Comparison of ENCODE assay signal across 21 mouse cellular contexts in the genomic region with DNA sequence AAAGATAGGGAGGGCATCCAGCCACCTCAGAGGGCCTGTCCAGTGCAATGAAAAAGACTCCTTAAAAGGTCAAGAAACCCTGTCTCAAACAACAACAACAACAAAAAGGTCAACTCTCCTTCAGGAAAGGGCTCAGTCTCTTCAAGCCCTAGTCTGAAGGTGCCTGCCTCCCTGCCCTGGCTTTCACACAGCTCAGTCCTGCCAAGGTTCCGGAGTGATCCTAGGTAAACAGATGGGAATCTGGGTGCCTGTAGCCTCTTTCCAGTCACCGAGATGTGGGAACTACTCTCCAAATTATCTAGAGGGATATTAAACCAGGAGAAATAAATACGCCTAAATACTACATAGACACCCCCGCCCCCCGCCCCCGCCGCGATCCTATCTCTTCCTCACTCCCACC. TPM values are rescaled to one million over a fixed set of nuclear protein-coding genes. Genes with fewer than 3 reads are reported as not detected.
DNase-seq lines count a peak whose midpoint lies in the region; ATAC-seq and TF ChIP-seq lines count a peak whose summit lies in the region.
"Had no signal": no experiment of that assay in that cellular context is flagged by ENCODE, and none has a peak within 500 bp of the region (broad histone marks: within the 10 kb centered on the region; RNA-seq: fewer than 3 reads in every experiment).

No protein-coding gene starts in this region.

- H3K36me3 ChIP-seq in heart, embryonic 12.5 days = no peaks in the 10 kb centered on the region
- H3K36me3 ChIP-seq in ES-Bruce4 (ENCODE audit: control insufficient read depth, insufficient read depth, low read length, poor library complexity, severe bottlenecking) = no peaks in the 10 kb centered on the region
- H3K36me3 ChIP-seq in embryonic facial prominence, embryonic 10.5 days (replicated peaks) = no peaks in the 10 kb centered on the region
- no peaks in the 10 kb centered on the region for H3K36me3 ChIP-seq in liver, embryonic 12.5 days
- H3K36me3 ChIP-seq: heart, embryonic 15.5 days; lung, embryonic 15.5 days had no signal

- ATAC-seq in heart, embryonic 12.5 days (ENCODE audit: insufficient number of reproducible peaks, low FRiP score) = no peak
- ATAC-seq in liver, embryonic 12.5 days = no peak
- ATAC-seq: CD4-positive, CD25-positive, alpha-beta regulatory T cell, adult 4 months; forebrain, embryonic 14.5 days; hindbrain, embryonic 16.5 days; Patski had no signal

- H3K27ac ChIP-seq in heart, embryonic 12.5 days (ENCODE audit: poor library complexity, severe bottlenecking) = no peak overlapping the region
- peak overlapping the region; percentile 84 for H3K27ac ChIP-seq in ES-Bruce4 (ENCODE audit: insufficient read depth, low read length)
- no peak overlapping the region for H3K27ac ChIP-seq in embryonic facial prominence, embryonic 10.5 days (replicated peaks)
- H3K27ac ChIP-seq in liver, embryonic 12.5 days = no peak overlapping the region
- H3K27ac ChIP-seq: gastrocnemius, adult 2 months; heart, embryonic 15.5 days; lung, embryonic 15.5 days had no signal

- no peak for TF ChIP-seq CTCF in ES-Bruce4 (IDR thresholded peaks at IDR 0.05; ENCODE audit: low read depth, low read length)

- H3K4me2 ChIP-seq in heart, embryonic 12.5 days = peak overlapping the region; percentile 63; the same call in 1 of the 2 replicates
- peak overlapping the region; percentile 43 for H3K4me2 ChIP-seq in liver, embryonic 12.5 days
- H3K4me2 ChIP-seq: heart, embryonic 15.5 days; lung, embryonic 15.5 days had no signal

- peaks cover 42% of the 10 kb centered on the region for H3K27me3 ChIP-seq in heart, embryonic 12.5 days (replicated peaks)
- no peaks in the 10 kb centered on the region for H3K27me3 ChIP-seq in ES-Bruce4 (ENCODE audit: control insufficient read depth, insufficient read depth, low read length, poor library complexity, severe bottlenecking)
- peaks cover 75% of the 10 kb centered on the region for H3K27me3 ChIP-seq in embryonic facial prominence, embryonic 10.5 days (replicated peaks; ENCODE audit: low read depth, poor library complexity, severe bottlenecking)
- peaks cover 69% of the 10 kb centered on the region for H3K27me3 ChIP-seq in liver, embryonic 12.5 days (replicated peaks)

- no peak overlapping the region for H3K4me3 ChIP-seq in heart, embryonic 12.5 days
- H3K4me3 ChIP-seq in ES-Bruce4 (ENCODE audit: low read depth, low read length) = peak overlapping the region; percentile 21; the same call in 1 of the 2 replicates
- H3K4me3 ChIP-seq in embryonic facial prominence, embryonic 10.5 days = peak overlapping the region; percentile 43; the same call in 1 of the 2 replicates
- H3K4me3 ChIP-seq in liver, embryonic 12.5 days = peak overlapping the region; percentile 32; the same call in 1 of the 2 replicates
- H3K4me3 ChIP-seq: gastrocnemius, adult 2 months; heart, embryonic 15.5 days; lung, embryonic 15.5 days had no signal

- H3K9ac ChIP-seq in heart, embryonic 12.5 days = no peak overlapping the region; the same call in 1 of the 2 replicates
- peak overlapping the region; percentile 60 for H3K9ac ChIP-seq in ES-Bruce4 (ENCODE audit: low read depth, poor library complexity, severe bottlenecking)
- no peak overlapping the region for H3K9ac ChIP-seq in liver, embryonic 12.5 days
- H3K9ac ChIP-seq: heart, embryonic 15.5 days; lung, embryonic 15.5 days had no signal

- TF ChIP-seq EP300 in ES-Bruce4 (IDR thresholded peaks at IDR 0.05; ENCODE audit: insufficient read depth, low read depth, low read length) = no peak

- peaks cover 20% of the 10 kb centered on the region for H3K4me1 ChIP-seq in heart, embryonic 12.5 days (replicated peaks)
- no peaks in the 10 kb centered on the region for H3K4me1 ChIP-seq in ES-Bruce4 (ENCODE audit: control insufficient read depth, insufficient read depth, low read length)
- H3K4me1 ChIP-seq in embryonic facial prominence, embryonic 10.5 days = peaks cover 31% of the 10 kb centered on the region
- H3K4me1 ChIP-seq in liver, embryonic 12.5 days = peaks cover 4% of the 10 kb centered on the region; the same call in 1 of the 2 replicates

- TF ChIP-seq POLR2A in ES-Bruce4 (IDR thresholded peaks at IDR 0.05; ENCODE audit: insufficient read depth, low read length) = no peak

- DNase-seq in heart, postnatal 4 days = no peak
- no peak for DNase-seq in embryonic facial prominence, embryonic 10.5 days (ENCODE audit: low spot score)
- no peak for DNase-seq in lung, adult 18-20 months
- DNase-seq in gastrocnemius, adult 18-20 months (ENCODE audit: low spot score) = no peak
- no peak for DNase-seq in right cerebral cortex, adult 18-20 months
- DNase-seq: adrenal gland, adult 2 months; gastrocnemius, adult 2 months; thymus, postnatal 14 days had no signal

- 24% methylated on average over 8 of the region's 8 CpGs for WGBS in heart, embryonic 12.5 days
- 13% methylated on average over 8 of the region's 8 CpGs for WGBS in embryonic facial prominence, embryonic 10.5 days
- 6% methylated on average over 8 of the region's 8 CpGs for WGBS in liver, embryonic 12.5 days (ENCODE audit: insufficient replicate concordance)

- H3K9me3 ChIP-seq in heart, embryonic 12.5 days (replicated peaks) = no peaks in the 10 kb centered on the region
- no peaks in the 10 kb centered on the region for H3K9me3 ChIP-seq in ES-Bruce4 (replicated peaks; ENCODE audit: control insufficient read depth, insufficient read depth, low read length, poor library complexity, severe bottlenecking)
- H3K9me3 ChIP-seq in embryonic facial prominence, embryonic 10.5 days = no peaks in the 10 kb centered on the region
- no peaks in the 10 kb centered on the region for H3K9me3 ChIP-seq in liver, embryonic 12.5 days (replicated peaks)
- H3K9me3 ChIP-seq: heart, embryonic 15.5 days; lung, embryonic 15.5 days had no signal

RNA-seq across cellular contexts. Expression of a gene that starts 2.6 kb away (rescaled TPM):
- 0.04 and 0.12 TPM in 2 replicates for polyA plus RNA-seq in heart, embryonic 12.5 days (2016; fragmentation: Nextera tagmentation; extraction: Ambion mirVana)
- total RNA-seq in heart, postnatal 4 days (2021) = 1 to 10 TPM; 2.4 to 3.0 TPM
- 32.7 and 33.9 TPM in 2 replicates for polyA plus RNA-seq in ES-Bruce4 (2011; ENCODE audit: insufficient read depth, insufficient read length, low read depth, missing spikeins)
- 1.1 and 1.3 TPM in 2 replicates for polyA plus RNA-seq in embryonic facial prominence, embryonic 10.5 days (2016; fragmentation: Nextera tagmentation; extraction: Ambion mirVana)
- polyA plus RNA-seq in liver, embryonic 12.5 days (2016; fragmentation: Nextera tagmentation; extraction: Ambion mirVana) = 3.0 and 4.0 TPM in 2 replicates
- under 1 TPM; 0.16 to 0.21 TPM for total RNA-seq in gastrocnemius, adult 18-20 months (2021)
- total RNA-seq: common myeloid progenitor, adult 5-6 weeks; layer of hippocampus, adult 8-10 months; megakaryocyte, adult 5-6 weeks; neutrophil, adult 5-6 weeks had no signal
